Mouse (Mus musculus) heart, postnatal 10 days (tissue): ENCODE data around the gene Egfr. TPM values are rescaled to one million over a fixed set of nuclear protein-coding genes. Genes with fewer than 3 reads are reported as not detected.
A peak's percentile ranks its signal among the peaks of the same experiment; 100 is the strongest.

Experiments
- DNase-seq, 2 experiments: peaks; one replicate each; pipeline ENCODE4 v3.0.0; 2021
- intact Hi-C: fragments of 180-260 bp; cut with DNase I; formaldehyde crosslinking; loops from one replicate; pipeline ENCODE4 v1.15.1; 2025
- total RNA-seq, 2 experiments: library from RNA; stranded (reverse); gene quantifications; 2 replicates each; pipeline ENCODE4 v1.2.3; 2021

Egfr gene
- total RNA-seq, 2 experiments from 2014 or later: 7.9 to 16.2 TPM

DNA sequence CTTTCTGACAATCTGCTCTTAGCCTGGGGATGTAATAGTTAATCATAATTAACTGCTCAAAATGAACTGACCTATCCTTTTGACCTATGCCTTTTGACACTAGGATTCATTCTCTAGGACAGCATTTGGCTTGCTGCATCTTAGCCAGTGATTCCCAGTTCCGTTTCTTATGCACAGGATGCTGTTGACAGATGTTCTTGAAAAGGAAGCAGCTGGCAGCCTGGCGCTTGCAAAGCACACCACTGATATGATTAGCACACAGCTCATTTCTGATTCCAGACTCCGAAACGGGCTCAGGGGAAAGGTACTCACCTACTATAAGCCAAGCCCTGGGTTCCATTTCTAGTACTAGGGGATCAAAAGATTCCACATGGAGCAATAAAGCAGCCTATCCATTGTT is 20.7 kb downstream of the Egfr start:
- DNase-seq: peak; percentile 38 to 45
- intact Hi-C loops: no loop called here

DNA sequence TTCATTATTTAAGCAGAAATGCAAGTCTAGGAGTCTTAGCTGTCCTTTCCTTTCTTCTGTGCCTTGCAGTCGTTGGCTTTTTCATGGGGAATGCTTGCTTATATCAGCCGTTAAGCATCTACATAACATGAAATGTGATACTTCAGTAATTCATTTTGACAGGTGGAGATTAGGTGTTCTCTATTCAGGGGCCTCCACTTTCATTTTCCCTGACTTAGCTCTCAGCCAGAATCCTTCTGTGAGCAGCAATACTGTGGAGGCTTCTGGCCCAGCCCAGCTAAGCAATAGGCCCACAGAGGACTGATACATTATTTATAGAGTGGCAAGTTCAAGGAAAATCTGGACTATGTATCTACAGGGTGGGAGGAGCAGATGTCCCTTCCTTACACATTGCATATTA is 25.0 kb downstream of the Egfr start:
- intact Hi-C loops: no loop called here
- no peak for DNase-seq

GRCm38 (mm10) chr11:16781604-16782003 is 29.6 kb downstream of the Egfr start:
- no peak for DNase-seq
- intact Hi-C loops: no loop called here

- DNase-seq: no peak
- intact Hi-C loops: no loop called here
These were observed 32.1 kb downstream of the Egfr start for GRCm38 (mm10) chr11:16783926-16784659.

DNA sequence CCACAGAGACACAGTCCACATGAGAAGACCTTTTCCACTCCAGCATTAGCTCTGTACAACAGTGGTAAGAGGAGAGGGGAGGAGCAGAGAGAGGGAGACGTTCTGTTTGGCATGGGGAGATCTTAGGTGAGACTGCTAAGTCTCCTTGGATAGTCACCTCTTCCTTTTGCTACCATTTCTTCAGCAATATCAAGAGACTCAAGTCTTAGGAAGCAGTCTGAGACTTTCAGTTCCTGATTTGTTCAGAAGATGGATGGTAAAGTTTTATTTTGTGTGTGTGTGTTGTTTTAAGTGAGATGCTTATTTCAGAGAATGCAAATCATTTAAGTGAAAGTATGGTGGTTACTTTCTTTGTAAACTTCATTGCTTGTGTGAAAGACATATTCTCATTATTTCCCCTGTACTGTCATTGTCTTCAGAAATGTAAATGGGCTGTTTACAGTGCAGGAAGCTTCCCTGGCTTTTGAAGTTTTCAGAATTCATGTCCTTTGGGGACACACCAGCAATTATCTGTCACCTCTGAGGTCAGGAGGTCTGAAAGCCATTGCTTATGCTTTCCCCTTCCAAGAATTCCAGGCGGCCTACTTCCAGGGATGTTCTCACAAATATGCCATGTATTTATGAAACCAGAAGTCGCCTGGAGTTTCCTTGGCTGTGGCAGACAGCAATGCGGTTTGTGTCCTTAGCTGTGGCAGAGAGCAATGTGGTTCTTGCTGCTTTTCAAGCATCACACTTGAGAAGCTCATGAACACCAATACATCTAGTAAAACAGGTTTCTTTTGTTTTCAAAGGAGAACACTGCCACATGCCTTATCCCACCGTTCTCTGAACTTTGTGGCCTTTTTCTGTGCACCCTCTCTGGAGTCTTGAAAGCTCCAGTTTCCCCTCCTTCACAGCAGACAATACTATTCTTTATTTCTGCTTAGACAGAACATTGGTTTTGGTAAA is 40.9 kb downstream of the Egfr start:
- intact Hi-C loops: no loop called here

DNA sequence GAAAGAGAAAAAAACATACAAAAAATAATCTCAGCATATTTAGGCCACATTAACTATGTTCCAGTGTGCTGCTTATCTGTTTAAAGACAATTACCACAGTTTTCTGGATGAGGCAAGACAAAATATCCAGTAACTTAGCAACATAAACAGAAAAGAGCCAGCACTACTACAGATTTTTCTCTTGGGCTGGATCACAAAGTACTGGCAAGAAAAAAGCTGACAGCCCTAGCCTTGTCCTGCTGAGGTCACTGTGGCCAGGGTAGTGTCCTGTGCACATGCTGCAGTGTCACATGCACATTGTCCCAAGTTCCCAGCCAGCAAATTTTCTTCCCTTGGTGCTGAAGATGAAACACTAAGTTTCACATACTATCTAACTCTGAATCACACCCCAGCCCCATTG is 43.0 kb downstream of the Egfr start:
- intact Hi-C loops: no loop called here

More for the DNA sequence above, 40.9 kb downstream of the Egfr start:
- DNase-seq: no peak

GRCm38 (mm10) chr11:16795513-16795912 is 43.5 kb downstream of the Egfr start:
- no peak for DNase-seq
- intact Hi-C loops: no loop called here

More for the DNA sequence above, 43.0 kb downstream of the Egfr start:
- DNase-seq: peak; percentile 54 to 55

DNA sequence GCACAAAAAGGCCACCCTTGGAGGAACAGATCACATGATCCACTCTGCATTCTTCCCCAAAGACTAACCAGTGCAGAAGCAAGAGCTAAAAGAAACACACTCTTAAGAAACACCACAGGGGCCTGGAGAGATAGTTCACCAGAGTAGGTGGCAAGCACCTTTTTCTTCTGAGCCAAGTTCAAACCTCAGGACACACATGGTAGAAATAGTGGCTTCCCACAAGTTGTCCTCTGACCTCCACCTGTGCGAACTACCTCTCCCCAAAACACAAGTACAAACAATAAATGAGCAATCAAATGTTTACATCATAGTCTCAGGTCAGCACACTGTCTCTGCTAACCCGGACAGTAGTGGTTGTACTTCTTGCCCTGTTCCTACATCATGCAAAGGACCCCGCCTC is 45.5 kb downstream of the Egfr start:
- intact Hi-C loops: no loop called here

DNA sequence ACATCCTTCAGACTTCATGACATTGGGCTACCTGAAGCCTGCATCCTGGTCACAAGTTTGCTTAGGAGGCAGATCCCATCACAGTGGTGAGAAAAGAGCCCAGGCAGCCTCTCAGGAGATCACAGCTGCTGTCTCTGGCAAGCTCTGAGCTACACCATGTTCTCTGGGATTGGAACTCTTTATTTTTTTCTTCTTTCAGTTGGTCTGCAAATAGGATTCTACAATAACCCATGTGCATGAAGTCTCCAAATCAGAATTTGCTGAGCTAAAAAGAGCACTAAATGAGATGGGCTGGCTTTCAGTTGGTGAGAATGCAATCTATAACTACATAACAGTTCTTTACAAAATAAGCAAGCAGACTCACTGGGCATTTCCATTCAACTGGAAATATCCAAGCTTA is 46.1 kb downstream of the Egfr start:
- intact Hi-C loops: no loop called here
- DNase-seq: peak in 1 of 2 experiments; percentile 50

More for the DNA sequence above, 45.5 kb downstream of the Egfr start:
- DNase-seq: no peak

GRCm38 (mm10) chr11:16800507-16800906 is 48.5 kb downstream of the Egfr start:
- intact Hi-C loops: loop anchor here (5.0 kb wide), 1 partner anchor 48 kb away; the partner anchor contains the start of gene Egfr
- DNase-seq: peak; percentile 75 to 81

GRCm38 (mm10) chr11:16802668-16803067 is 50.7 kb downstream of the Egfr start:
- intact Hi-C loops: loop anchor here (5.0 kb wide), 1 partner anchor 50 kb away; the partner anchor contains the start of gene Egfr
- DNase-seq: no peak

- no peak for DNase-seq
- intact Hi-C loops: loop anchor here (5.0 kb wide), 1 partner anchor 52 kb away; the partner anchor contains the start of gene Egfr
These were observed 52.0 kb downstream of the Egfr start for GRCm38 (mm10) chr11:16804016-16804415.

- intact Hi-C loops: no loop called here
- no peak for DNase-seq
These were observed 53.9 kb downstream of the Egfr start for GRCm38 (mm10) chr11:16805886-16806285.

GRCm38 (mm10) chr11:16809161-16809967 is 57.4 kb downstream of the Egfr start:
- DNase-seq: no peak
- intact Hi-C loops: no loop called here

DNA sequence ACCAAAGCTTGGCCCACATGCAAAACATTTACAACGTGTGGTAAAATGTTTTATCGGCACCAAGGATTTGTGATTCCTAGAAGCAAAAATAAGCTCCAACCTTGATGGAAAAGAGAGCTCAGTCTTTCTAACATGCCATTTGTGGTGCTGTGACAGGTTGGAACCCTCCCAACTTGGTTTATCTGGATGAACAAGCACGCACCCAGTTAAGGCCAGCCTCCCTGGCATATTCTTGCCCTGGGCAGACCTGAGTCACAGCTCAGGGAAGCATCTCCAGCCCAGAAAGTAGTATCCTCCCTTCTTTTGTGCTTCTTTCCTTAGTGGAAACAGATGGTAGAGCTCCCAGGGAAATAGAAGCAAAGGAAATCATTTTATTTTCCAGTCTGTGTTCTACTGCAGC is 58.1 kb downstream of the Egfr start:
- peak in 1 of 2 experiments; percentile 11 for DNase-seq
- intact Hi-C loops: no loop called here

DNA sequence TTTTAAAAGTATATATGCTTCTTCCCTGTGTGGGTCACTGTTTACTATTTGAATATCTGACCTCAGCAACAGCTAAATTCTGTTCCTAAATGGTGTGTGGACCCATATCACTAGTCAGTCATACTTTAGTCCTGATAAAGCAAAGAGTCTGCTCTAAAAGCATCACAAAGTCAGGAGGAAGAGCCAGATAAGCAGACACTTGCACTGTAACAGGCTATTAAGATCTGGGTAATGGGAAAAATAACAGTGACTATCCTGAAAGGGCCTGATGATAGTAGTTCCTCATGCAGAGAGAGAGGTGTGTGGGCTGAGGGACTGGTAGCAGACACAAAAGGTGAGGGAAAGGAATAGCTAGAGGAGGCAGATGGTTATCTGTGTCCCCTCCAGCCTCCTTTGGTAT is 61.3 kb downstream of the Egfr start:
- intact Hi-C loops: no loop called here
- DNase-seq: no peak

GRCm38 (mm10) chr11:16816414-16816813 is 64.4 kb downstream of the Egfr start:
- intact Hi-C loops: no loop called here
- DNase-seq: peak; percentile 54 to 58

- intact Hi-C loops: no loop called here
- no peak for DNase-seq
These were observed 65.5 kb downstream of the Egfr start for GRCm38 (mm10) chr11:16817336-16818034.

GRCm38 (mm10) chr11:16819424-16819823 is 67.4 kb downstream of the Egfr start:
- DNase-seq: no peak
- intact Hi-C loops: no loop called here

GRCm38 (mm10) chr11:16820138-16820537 is 68.1 kb downstream of the Egfr start:
- no peak for DNase-seq

More at GRCm38 (mm10) chr11:16820138-16820537, 68.1 kb downstream of the Egfr start:
- intact Hi-C loops: no loop called here
